Mouse (Mus musculus) liver, postnatal 0 days (tissue): ENCODE results near the gene Cntn2. TPM values are rescaled to one million over a fixed set of nuclear protein-coding genes. Genes with fewer than 3 reads are reported as not detected.

Source experiments
- ATAC-seq: fragments of 200-750 bp; cut with Nextera tagmentation; 2 replicates; pipeline ENCODE4 v1.8.0; 2017; ENCODE audit warnings: mild to moderate bottlenecking, moderate library complexity
- DNase-seq: peaks from one replicate; pipeline ENCODE4 v3.0.0-alpha.2; 2016
- H3K27ac ChIP-seq: fragments of 300-500 bp; sonication (generic); 2 replicates; pipeline ENCODE4 v1.5.1; 2014; ENCODE audit warnings: antibody characterized with exemption, moderate library complexity, mild to moderate bottlenecking, low read depth
- H3K27me3 ChIP-seq: fragments of 300-500 bp; sonication (generic); 2 replicates; pipeline ENCODE4 v1.6.1; 2014; ENCODE audit warnings: low read length, control low read depth, mixed read lengths; ENCODE audit not compliant: insufficient read depth
- H3K36me3 ChIP-seq: fragments of 300-500 bp; sonication (generic); replicated peaks from 2 replicates; pipeline ENCODE4 v1.6.1; 2014; ENCODE audit warnings: mild to moderate bottlenecking, control low read depth, low read length, moderate library complexity, mixed read lengths; ENCODE audit not compliant: insufficient read depth
- H3K4me1 ChIP-seq: fragments of 300-500 bp; sonication (generic); 2 replicates; pipeline ENCODE4 v1.6.1; 2014; ENCODE audit warnings: antibody characterized with exemption, mild to moderate bottlenecking, control low read depth; ENCODE audit not compliant: insufficient read depth
- H3K4me2 ChIP-seq: fragments of 300-500 bp; sonication (generic); 2 replicates; pipeline ENCODE4 v1.6.1; 2014; ENCODE audit warnings: low read depth, mild to moderate bottlenecking, low read length, moderate library complexity, mixed read lengths
- H3K4me3 ChIP-seq: fragments of 300-500 bp; sonication (generic); 2 replicates; pipeline ENCODE4 v1.5.1; 2014; ENCODE audit warnings: low read depth, low read length
- H3K9ac ChIP-seq: fragments of 300-500 bp; sonication (generic); replicated peaks from 2 replicates; pipeline ENCODE4 v1.6.1; 2014; ENCODE audit warnings: mild to moderate bottlenecking, moderate library complexity
- H3K9me3 ChIP-seq: fragments of 300-500 bp; sonication (generic); 2 replicates; pipeline ENCODE4 v1.6.1; 2016; ENCODE audit warnings: mild to moderate bottlenecking, control low read depth, low read length, mixed read lengths
- CTCF ChIP-seq: sonication (generic); IDR thresholded peaks from 2 replicates; pipeline ENCODE4 v1.5.1; 2016; ENCODE audit warnings: antibody characterized with exemption, low read depth
- EP300 ChIP-seq: IDR thresholded peaks from 2 replicates; pipeline ENCODE4 v1.6.1; 2016; ENCODE audit warnings: antibody characterized with exemption, low read depth, mild to moderate bottlenecking
- WGBS: fragments of 180-500 bp; shearing (Covaris S2); extraction: QIAGEN DNeasy Blood & Tissue Kit; methylation state at CpG from one replicate; pipeline ENCODE4 v1.1.7; 2014; ENCODE audit not compliant: insufficient replicate concordance; 5-methylcytosine and 5-hydroxymethylcytosine counted together
- polyA plus RNA-seq: library from polyadenylated mRNA; unstranded; fragments of >200 nt; fragmentation: Nextera tagmentation; extraction: Ambion mirVana; gene quantifications from 2 replicates; pipeline ENCODE4 v1.2.1, GENCODE M21; 2015

Gene Cntn2
- polyA plus RNA-seq, 1 experiment from 2014 or later = 0.20 TPM

DNA sequence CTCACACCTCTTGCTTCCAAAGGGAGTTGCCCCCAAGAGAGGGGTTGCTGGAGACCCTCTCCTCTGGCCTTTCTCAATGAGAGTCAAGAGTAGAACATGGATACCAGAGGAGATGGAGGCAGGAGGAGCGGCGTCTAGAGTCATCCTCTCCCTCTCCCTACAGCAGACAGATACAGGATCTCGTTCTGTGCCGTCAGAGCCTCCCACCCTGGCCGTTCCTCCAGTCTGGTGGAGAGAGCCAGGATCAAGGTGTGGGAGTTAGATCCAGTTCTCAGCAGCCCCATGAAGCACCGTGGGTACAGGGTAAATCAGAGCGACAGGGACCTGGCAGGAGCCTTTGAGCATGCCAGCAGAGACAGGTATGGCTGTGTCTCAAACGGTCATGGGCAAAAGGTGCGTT is 10.5 kb downstream of the Cntn2 start:
- H3K4me1 ChIP-seq = no peaks in the 10 kb centered on the region
- H3K4me2 ChIP-seq = no peak overlapping the region
- no peak overlapping the region for H3K4me3 ChIP-seq
- H3K9me3 ChIP-seq = no peaks in the 10 kb centered on the region
- 50% methylated on average over 9 of the region's 9 CpGs for WGBS
- H3K27ac ChIP-seq = no peak overlapping the region
- 0 out of 2 replicates have a peak, but pooled peaks cover 5% of the 10 kb centered on the region for H3K27me3 ChIP-seq
- no peaks in the 10 kb centered on the region for H3K36me3 ChIP-seq
- TF ChIP-seq EP300 = no peak
- no peak for TF ChIP-seq CTCF
- ATAC-seq = no peak
- no peak overlapping the region for H3K9ac ChIP-seq
- no peak for DNase-seq

DNA sequence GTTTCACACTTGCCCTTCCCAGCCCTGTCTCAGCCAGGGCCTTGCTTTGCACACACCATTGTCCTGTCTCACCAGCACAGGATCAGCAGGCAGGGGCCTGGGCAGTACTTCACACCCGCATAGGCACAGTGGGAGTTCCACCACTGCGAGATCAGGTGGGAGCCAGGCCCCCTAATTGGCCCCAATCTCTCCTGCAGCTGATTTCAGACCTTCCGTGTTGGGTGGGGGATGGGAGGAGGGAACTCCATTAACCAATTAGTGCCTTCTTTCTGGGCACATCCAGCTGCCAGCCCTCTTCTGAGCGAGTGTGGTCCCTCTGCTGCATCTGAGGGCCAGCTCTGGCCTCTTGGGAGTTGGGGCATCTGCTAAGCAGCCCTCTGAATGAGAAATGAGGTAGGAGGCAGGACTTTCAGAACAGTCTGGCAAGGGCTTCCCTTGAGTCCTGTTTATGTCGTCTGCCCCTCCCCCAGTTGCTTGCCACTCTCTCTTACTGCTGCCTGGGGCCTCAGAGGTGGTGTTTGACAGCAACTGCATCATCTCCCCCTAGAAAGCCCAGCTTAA is 12.3 kb downstream of the Cntn2 start:
- ATAC-seq (0 out of 2 replicates have a peak, but pooled peaks have one; percentile 5), DNase-seq (peak; percentile 39)
- 0 out of 2 replicates have a peak, but pooled peaks cover 5% of the 10 kb centered on the region for H3K27me3 ChIP-seq
- H3K9me3 ChIP-seq = no peaks in the 10 kb centered on the region
- no peak overlapping the region for H3K27ac ChIP-seq
- no peak overlapping the region for H3K4me3 ChIP-seq
- H3K9ac ChIP-seq = no peak overlapping the region
- no peaks in the 10 kb centered on the region for H3K4me1 ChIP-seq
- TF ChIP-seq CTCF (no peak), EP300 (no peak)
- H3K4me2 ChIP-seq = no peak overlapping the region
- H3K36me3 ChIP-seq = no peaks in the 10 kb centered on the region
- 13% methylated on average over 5 of the region's 5 CpGs for WGBS

DNA sequence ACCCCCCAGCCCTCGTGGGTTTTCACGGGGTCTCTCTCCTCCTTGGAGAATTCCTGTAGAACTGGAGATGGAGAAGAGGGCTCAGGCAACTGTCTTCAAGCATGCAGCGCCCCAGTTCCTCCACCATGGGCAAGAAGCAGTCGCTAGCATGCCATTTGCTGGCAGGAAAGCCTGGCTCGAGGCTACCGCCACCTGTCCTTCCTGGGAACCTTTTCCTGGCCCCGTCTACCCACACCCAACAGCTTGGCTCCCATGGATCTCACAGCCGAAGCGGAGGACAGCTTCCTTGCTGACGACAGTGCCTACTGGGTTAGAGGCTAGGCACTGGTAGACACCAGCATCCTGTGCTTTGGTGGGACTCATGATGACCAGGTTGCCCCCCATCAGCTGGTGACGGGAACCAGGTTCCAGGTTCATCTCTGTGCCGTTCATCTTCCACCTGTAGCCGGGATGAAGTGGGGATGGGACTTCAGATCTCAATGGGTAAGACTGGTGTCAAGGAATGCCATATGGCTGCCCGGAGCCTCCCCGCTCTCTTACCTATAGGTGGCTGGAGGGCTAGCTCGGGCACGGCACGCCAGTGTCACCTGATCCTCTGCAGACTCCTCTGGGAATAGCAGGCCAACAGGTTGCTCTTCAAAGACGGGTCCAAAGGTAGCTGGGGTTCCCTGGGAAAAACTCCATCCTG is 14.3 kb downstream of the Cntn2 start:
- no peaks in the 10 kb centered on the region for H3K36me3 ChIP-seq
- H3K9me3 ChIP-seq = no peaks in the 10 kb centered on the region
- H3K4me1 ChIP-seq = no peaks in the 10 kb centered on the region
- no peak overlapping the region for H3K27ac ChIP-seq
- H3K27me3 ChIP-seq = 0 out of 2 replicates have a peak, but pooled peaks cover 8% of the 10 kb centered on the region
- no peak overlapping the region for H3K9ac ChIP-seq
- TF ChIP-seq EP300 (no peak), CTCF (no peak)
- ATAC-seq (no peak), DNase-seq (no peak)
- H3K4me2 ChIP-seq = no peak overlapping the region
- H3K4me3 ChIP-seq = no peak overlapping the region
- 76% methylated on average over 19 of the region's 19 CpGs for WGBS

DNA sequence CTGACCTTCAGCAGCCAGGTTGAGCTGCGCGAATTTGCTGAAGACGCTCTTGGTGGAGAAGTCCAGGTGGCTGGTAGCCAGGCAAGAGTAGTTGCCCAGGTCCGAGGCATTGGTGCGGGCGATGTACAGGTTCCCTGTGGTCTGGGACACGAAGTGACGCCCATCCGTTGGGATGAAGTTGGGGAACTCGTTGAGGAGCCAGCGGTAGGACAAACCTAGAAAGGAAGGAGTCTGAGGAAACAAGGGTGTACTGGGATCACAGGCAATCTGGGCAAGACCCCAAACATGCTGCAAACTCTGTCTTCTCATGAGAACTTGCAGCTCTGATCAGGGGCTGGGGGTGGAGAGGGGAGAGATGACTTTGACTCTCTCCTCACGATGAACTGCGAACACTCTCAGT is 15.0 kb downstream of the Cntn2 start:
- H3K4me2 ChIP-seq = no peak overlapping the region
- 88% methylated on average over 13 of the region's 13 CpGs for WGBS
- no peaks in the 10 kb centered on the region for H3K4me1 ChIP-seq
- H3K36me3 ChIP-seq = no peaks in the 10 kb centered on the region
- 0 out of 2 replicates have a peak, but pooled peaks cover 8% of the 10 kb centered on the region for H3K27me3 ChIP-seq
- TF ChIP-seq CTCF = no peak
- TF ChIP-seq EP300 = no peak
- no peak overlapping the region for H3K27ac ChIP-seq
- ATAC-seq = no peak
- H3K4me3 ChIP-seq = no peak overlapping the region
- DNase-seq = no peak
- H3K9me3 ChIP-seq = no peaks in the 10 kb centered on the region
- no peak overlapping the region for H3K9ac ChIP-seq

DNA sequence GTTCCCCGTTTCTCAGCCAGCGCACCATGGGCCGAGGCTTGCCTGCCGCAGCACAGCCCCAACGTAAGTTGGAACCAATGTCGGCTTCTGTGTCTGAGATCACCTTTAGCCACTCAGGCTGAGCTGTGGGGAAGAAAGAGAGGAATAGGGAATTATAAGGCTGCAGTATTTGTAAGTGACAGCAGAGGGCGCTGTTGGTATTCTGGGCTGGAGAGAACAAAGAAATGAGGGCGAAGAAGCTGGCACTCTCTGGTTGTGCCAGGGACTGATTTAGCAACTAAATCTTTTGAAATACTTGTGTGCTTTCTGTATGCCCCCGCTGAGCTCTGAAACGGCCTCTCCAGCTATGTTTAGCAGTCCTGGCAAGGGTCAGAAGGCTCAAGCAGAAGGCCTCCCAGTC is 17.2 kb downstream of the Cntn2 start:
- Histone ChIP-seq H3K4me3 (no peak overlapping the region), H3K4me2 (no peak overlapping the region), H3K4me1 (no peaks in the 10 kb centered on the region), H3K9ac (no peak overlapping the region), H3K27ac (no peak overlapping the region), H3K36me3 (no peaks in the 10 kb centered on the region), H3K9me3 (no peaks in the 10 kb centered on the region), H3K27me3 (0 out of 2 replicates have a peak, but pooled peaks cover 2% of the 10 kb centered on the region)
- WGBS = 4% methylated on average over 10 of the region's 10 CpGs
- TF ChIP-seq EP300 (no peak), CTCF (peak; percentile 88)
- ATAC-seq (peak; percentile 48; the same call in 1 of the 2 replicates), DNase-seq (peak; percentile 72)

DNA sequence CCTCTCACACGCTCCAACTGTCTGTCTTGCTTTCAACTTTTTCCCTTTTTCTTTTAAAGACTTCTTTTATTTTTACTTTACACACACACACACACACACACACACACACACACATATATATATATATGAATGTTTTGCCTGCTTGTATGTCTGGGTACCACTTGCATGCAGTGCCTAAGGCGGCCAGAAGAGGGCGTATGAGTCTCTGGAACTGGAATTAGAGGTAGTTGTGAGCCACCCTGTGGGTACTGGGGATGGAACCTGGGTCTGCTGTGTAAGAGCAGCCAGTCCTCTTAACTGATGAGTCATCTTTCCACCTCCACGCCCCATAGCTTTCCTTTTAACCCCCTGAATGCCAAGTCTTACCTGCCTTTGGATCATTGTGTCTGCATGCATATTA is 19.1 kb downstream of the Cntn2 start:
- Histone ChIP-seq H3K9me3 (no peaks in the 10 kb centered on the region), H3K27me3 (0 out of 2 replicates have a peak, but pooled peaks cover 2% of the 10 kb centered on the region), H3K4me3 (no peak overlapping the region), H3K27ac (no peak overlapping the region), H3K9ac (no peak overlapping the region), H3K36me3 (no peaks in the 10 kb centered on the region), H3K4me2 (no peak overlapping the region), H3K4me1 (no peaks in the 10 kb centered on the region)
- ATAC-seq = no peak
- 30% methylated on average over 4 of the region's 4 CpGs for WGBS
- TF ChIP-seq EP300 = no peak
- TF ChIP-seq CTCF = peak; percentile 73
- peak; percentile 65 for DNase-seq
